Mouse (Mus musculus) kidney, adult 2 months (tissue): ENCODE data around the gene Nfat5.

ENCODE experiments used
- CTCF ChIP-seq: fragments of 200-500 bp; conservative IDR thresholded peaks from 2 replicates; pipeline ENCODE4 v1.5.1; 2011; ENCODE audit warnings: low read depth, mild to moderate bottlenecking, control low read depth, low read length, moderate library complexity, mixed read lengths; ENCODE audit not compliant: insufficient read depth, insufficient read length
- POLR2A ChIP-seq: fragments of 200-500 bp; IDR thresholded peaks from one replicate; pipeline ENCODE4 v1.6.1; 2011; ENCODE audit warnings: low read depth, low read length, control low read depth

DNA sequence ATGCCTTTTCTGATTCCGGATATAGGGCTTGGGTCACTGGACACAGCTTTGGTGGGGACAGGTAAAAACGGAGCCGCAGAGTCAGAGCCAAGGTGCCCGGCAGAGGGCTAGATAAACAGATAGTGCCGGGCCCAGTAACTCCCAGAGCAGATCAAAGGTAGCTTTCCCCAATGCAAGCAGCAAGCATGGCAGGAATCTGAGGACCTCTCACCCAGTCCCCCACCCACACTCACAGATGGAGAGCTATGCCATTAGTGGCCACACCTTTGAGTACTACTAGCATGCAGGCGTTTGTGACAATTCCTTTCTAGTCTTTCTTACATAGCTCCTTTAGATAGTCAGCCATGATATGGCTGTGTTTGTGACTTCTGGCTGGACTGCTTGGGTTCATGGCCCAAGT, 44.8 kb upstream of the Nfat5 start:
- no peak for TF ChIP-seq CTCF
- no peak for TF ChIP-seq POLR2A
